Mouse (Mus musculus): ENCODE measurements around the gene Olfr1298. TPM values are rescaled to one million over a fixed set of nuclear protein-coding genes. Genes with fewer than 3 reads are reported as not detected.

Gene Olfr1298
- not detected in 2 replicates for polyA plus RNA-seq (2012; rRNA removed)

DNA sequence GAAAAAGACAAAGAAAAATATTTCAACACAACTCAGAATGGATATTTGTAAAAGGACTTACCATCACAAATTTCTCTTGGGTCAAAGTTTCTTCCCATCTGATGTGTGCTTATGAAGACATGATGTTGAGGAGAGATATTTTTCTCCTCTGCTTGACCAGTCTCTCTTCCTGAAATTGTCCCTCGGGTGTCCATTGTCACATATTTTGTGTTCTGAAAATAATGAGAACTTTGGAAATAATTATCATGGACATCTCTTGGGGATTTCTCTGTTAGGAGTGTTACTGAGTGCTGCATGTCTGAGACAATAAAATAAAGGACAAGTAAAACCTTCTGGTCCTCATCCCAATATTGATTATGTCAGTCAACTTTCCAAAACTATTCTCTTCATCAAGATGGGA lies at the start of gene Olfr1298:
TSS of gene Olfr1298 (minus strand) at position 101 of the 400 bp plus-strand sequence.
- no peak for DNase-seq (ENCODE audit: low spot score)

DNA sequence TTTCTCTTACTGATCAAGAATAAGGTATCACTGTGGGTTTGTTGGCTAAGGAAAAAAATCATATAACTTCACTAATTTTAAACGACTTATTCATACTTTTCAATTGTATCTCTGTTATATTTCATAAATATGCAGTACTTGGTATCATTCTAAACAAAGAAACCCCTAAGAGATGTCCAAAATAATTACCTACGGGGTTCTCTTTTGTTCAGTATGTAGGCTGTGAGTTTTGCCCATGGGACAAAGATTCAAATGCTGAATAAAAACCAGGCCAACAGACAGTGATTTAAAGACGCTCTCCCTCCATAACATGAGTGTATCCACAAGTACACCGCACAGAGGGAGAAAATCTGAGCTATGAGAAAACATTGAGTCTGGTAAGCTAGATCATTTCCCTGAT lies 12.1 kb upstream of the Olfr1298 start, which contains the start of gene Olfr1299:
TSS of gene Olfr1299 (plus strand) at position 301 of the 400 bp plus-strand sequence.
- no peak for DNase-seq (ENCODE audit: low spot score)

DNA sequence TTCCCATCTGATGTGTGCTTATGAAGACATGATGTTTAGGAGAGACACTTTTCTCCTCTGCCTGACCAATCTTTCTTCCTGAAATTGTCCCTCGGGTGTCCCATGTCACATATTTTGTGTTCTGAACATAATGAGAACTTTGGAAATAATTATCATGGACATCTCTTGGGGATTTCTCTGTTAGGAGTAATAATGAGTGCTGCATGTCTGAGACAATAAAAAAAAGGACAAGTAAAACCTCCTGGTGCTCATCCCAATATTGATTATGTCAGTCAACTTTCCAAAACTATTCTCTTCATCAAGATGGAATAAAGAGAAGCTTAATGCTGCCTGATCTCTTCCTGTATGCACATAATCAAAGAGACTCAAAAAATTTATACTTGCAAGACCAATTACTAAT lies 22.6 kb downstream of the Olfr1298 start, which contains the start of gene Olfr1297:
TSS of gene Olfr1297 (minus strand) at position 101 of the 400 bp plus-strand sequence.
- no peak for DNase-seq (ENCODE audit: low spot score)

Other genes with a start within 250 kb of the Olfr1298 start
- gene Olfr1286, start 226.1 kb downstream of the Olfr1298 start, polyA plus RNA-seq (2012; rRNA removed), result not detected in 2 replicates
- not detected in 2 replicates for gene Olfr1287, start 200.1 kb downstream of the Olfr1298 start, polyA plus RNA-seq (2012; rRNA removed)
- not detected in 2 replicates for gene Olfr1288, start 175.1 kb downstream of the Olfr1298 start, polyA plus RNA-seq (2012; rRNA removed)
- not detected in 2 replicates for gene Olfr1289, start 168.4 kb downstream of the Olfr1298 start, polyA plus RNA-seq (2012; rRNA removed)
- gene Olfr1290, start 155.4 kb downstream of the Olfr1298 start, polyA plus RNA-seq (2012; rRNA removed), result not detected in 2 replicates
- not detected in 2 replicates for gene Olfr1291-ps1, start 152.0 kb downstream of the Olfr1298 start, polyA plus RNA-seq (2012; rRNA removed)
- not detected in 2 replicates for gene Olfr1293-ps, start 124.0 kb downstream of the Olfr1298 start, polyA plus RNA-seq (2012; rRNA removed)
- gene Olfr1294, start 108.9 kb downstream of the Olfr1298 start, polyA plus RNA-seq (2012; rRNA removed), result not detected in 2 replicates
- gene Olfr1295, start 79.5 kb downstream of the Olfr1298 start, polyA plus RNA-seq (2012; rRNA removed), result not detected in 2 replicates
- gene Olfr1297, start 22.7 kb downstream of the Olfr1298 start, polyA plus RNA-seq (2012; rRNA removed), result not detected in 2 replicates
- not detected in 2 replicates for gene Olfr1299, start 12.2 kb upstream of the Olfr1298 start, polyA plus RNA-seq (2012; rRNA removed)
- not detected in 2 replicates for gene Olfr1301, start 101.8 kb upstream of the Olfr1298 start, polyA plus RNA-seq (2012; rRNA removed)
- not detected in 2 replicates for gene Olfr1302, start 128.2 kb upstream of the Olfr1298 start, polyA plus RNA-seq (2012; rRNA removed)
- gene Olfr1303, start 171.1 kb upstream of the Olfr1298 start, polyA plus RNA-seq (2012; rRNA removed), result not detected in 2 replicates
- gene Olfr1305, start 227.9 kb upstream of the Olfr1298 start, polyA plus RNA-seq (2012; rRNA removed), result not detected in 2 replicates